Mouse (Mus musculus) right cerebral cortex, adult 18-20 months (tissue): ENCODE results near the gene Fam72a.
"Not testable (repeated sequence)": the region's sequence is repeated elsewhere in the genome, so short reads cannot be mapped to it uniquely, and the experiment has no call there.

Source experiments
- DNase-seq: peaks from one replicate; pipeline ENCODE4 v3.0.0; 2022; ENCODE audit warnings: mixed read lengths

Fam72a gene

DNA sequence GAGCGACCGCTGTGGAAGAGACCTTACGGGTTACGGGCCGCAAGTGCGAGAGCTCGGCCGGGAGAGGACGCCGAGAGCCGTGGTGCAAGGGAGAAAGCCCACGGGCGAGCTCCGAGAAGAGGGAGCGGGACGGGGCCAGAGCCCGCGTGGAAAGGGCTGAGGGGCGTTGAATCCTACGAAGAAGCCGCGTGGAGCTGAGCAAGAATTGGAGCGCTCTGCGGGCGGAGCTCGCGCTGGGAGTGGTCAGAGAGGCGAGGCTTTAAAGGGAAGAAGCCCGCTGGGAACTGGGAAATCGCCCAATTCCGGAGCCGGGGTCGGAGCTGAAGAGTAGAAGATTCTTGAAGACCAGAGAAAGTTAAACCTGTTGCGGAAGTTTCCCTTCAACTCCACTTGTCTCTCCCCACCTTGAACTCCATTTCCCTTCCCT lies 391 bp downstream of the Fam72a start:
- peak; percentile 52 for DNase-seq

DNA sequence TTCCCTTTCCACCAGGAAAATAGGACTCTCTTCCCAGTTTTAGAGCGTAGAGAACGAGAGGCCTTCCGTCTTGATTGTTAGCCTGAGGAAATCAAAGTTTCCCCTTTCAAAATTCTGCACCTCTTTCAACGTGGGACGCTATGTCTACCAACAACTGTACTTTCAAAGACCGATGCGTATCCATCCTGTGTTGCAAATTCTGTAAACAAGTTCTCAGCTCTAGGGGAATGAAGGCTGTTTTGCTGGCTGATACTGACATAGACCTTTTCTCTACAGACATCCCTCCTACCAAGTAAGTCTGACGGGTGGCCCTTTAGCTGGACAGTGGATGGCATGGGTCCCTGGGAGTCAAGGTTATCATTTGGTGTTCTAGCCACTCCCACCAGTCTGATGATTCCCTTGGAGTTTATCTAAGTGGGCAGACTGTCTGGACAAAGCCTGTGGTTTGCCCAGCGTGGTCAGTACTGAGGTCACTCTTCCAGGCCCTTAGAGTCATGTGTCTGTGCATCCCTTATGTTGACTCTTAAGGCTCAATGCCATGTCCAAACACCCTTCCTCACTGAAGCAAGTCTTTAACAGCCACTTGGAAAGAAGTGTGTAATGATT lies 961 bp downstream of the Fam72a start:
- DNase-seq: no peak

DNA sequence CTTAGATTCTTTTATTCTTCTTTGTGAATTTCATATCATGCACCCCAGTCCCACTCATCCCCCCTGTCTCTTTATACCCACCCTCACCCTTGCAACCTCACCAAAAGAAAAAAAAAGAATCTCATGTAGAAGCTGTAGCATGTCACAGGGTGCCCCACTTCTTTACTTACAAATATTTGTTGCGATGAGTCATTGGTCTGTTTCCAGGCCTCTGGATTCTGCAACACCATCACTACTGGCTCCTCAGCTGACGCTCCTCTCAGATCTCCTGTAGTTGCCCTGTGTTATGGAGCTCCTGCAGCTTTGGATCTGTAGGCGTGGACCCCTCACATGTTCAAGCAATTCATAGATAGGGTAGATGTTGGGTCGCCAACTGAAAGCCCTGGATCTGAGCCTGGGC lies 12.1 kb downstream of the Fam72a start:
- DNase-seq: no peak

DNA sequence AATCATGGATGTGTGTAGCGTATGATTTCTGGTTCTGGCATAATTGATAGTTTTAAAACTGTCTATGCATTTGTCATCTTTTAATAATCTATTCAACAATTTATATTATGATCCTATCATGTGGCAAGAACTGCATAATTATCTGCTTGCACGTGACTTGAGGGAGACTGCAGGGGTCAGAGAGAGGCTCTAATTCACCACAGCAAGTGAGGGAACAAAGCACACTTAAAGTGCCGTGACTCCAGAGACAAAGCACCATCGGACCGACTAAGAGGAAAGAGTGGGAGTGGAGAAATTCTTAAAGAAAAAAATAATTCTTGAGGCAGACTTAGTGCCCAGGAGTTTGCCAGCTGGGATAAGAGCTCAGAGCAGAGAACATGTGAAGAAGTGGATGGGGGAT lies 13.1 kb downstream of the Fam72a start:
- no peak for DNase-seq

DNA sequence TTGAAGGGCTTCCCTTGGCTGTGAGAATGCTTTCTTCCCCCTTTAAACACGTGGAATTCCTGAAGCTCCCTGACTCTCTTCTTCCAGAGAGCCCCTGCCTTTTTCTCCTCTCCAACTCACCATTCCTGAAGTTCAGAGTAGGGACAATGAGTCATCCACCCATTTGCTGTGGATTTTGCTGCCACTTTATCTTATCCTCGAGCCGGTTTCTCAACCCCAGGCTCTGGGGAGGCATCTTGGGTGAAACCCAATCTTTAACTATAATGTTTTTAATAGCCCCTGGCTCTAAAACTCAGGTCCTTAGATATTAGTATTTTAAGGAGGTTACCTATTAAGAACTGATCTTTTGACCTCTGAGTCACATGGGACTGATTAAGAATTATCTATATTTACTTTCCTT lies 13.7 kb downstream of the Fam72a start:
- DNase-seq: no peak

DNA sequence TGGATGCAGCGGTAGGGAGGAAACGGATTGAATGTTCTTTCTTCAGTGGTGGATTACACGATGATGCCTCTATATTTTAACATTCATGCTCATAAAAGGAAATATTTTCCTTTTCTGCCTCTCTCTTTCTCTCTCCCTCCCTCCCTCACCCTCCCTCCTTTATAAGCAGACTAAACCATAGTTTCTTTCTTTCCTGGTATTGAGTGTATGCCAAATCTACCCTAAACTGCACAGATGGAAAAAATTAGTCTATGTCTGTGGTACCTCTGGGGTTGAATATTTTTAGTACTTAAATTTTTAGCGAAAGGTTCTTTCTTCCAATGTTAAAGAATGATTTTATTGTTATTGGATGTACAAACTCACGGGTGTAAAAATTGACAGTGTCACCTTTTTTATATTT lies 14.2 kb downstream of the Fam72a start:
- no peak for DNase-seq

DNA sequence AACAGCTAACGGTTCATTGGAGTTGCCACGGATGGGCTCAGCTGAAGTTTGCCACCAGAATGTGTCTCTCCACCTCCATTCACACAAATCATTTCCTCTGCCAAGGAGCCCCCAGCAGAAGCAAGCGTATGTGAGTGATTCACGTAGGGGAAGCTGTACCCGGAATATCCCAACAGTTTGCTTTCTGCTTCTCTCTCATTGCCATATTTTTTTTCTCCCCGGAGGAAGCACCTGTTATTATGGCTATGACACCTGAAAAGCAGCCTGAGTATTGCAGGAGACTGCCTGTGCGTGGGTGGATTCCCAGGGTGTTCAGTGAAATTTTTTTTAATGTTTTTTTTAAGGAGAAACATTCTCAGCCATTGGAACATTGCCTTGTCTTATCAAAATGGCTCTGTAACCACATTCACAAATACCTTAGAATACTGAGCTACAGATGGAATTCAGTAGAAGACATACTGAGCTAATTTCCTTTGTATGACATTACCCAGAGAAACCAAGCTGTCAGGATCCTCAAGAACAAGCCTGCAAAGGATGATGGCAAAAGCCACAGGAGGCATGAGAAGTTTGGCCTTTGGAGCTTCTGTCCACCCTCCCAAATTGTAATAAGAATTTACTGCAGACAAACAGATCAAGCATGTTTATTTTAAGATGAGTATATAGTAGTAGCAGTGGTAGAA lies 16.3 kb downstream of the Fam72a start:
- no peak for DNase-seq

DNA sequence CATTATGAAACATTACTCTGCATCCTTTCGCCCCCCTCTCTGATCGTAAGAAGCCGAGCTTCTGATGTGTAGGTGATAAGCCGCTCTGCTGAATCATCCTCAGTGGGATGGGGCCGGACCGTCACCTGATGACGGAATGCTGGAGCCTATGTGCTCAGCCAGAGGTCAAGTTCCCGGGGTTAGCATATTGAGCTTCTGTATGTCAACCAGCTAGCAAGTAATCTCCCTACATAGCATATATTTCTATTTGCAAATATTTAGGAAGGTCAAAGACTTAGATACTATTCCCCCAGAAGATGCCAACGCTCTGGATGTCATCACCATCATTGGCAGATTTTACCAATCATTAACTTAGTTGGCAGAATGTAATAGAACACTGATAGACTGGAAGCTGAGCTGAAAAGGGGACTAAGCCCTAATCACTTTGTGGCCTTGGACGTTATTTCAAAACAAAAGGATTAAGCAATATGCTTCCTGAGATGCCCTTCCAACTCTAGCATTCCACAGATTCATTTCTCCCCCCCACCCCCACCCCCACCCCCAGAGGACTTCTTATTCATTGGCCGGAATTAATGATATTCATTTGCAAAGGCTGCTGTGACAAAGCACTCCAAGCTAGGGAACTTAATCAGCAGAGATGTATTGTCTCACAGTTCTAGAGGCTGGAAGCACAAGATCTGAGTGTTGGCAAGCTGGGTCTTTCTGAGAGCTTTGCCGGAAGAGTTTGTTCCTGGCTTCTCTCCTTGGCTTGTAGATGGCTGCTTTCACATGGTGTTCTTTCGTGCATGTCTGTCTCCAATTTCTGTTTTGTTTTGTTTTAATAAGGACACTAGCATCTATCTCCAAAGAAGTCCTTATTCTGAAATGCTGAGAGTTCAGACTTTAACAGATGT lies 19.3 kb downstream of the Fam72a start:
- DNase-seq: peak; percentile 18

DNA sequence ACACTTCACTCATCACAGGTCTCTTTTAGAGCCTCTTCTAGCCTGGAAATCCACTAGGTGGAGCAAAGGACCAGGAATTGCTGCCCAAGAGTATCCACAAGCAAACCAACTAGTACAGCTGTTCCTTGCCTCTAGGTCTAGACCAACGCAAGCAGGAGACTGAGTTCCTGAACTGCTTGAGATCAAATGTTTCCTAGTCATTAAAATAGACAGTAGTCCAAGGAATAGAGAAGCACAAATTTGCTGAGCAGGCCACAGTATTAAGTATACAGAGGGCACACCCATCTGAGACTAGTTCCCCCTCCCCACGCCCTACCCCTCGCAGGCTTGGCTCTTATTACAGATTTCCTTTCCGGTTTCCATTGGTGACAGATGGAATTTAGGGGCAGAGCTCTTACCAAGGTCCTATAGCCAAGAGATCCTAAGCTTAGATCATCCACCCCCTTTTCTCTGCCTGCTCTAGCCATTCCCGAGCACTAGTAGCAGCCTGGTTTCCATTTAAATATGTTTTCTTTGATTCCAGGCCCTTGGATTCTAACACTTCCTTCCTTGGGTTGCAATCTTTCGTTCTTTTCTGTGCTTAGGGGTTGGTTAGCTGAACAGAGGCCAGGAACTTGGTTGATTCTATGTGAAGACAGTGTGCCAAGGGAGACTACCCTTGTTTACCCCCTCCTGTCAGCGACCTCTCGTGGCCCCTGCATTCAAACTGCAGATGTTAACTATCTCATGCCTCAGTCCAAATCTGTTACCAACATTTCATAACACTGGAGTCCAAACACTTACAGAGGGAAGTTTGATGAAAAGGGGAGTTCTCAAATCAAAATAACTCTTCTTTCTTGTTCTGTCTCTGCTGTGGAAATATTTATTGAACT lies 21.0 kb downstream of the Fam72a start:
- DNase-seq: peak; percentile 59

DNA sequence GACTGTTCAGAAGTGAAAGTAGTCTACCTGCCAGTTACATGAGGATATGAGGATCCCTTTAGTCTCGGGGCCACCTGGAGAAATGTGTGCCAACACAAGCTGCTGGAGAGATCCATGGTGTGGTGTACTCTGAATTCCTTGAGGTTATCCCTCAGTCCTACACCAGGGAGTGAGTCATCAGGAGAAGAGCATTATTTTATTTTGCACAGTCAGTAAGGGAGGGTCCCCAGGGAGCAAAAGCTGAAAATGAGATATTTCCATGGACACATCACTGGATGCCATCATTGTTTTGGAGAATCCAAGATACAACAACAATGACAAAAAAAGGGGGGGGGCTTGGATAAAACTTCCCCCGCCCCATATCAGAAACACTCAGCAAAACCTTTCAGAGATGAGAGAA lies 24.3 kb downstream of the Fam72a start:
- no peak for DNase-seq

DNA sequence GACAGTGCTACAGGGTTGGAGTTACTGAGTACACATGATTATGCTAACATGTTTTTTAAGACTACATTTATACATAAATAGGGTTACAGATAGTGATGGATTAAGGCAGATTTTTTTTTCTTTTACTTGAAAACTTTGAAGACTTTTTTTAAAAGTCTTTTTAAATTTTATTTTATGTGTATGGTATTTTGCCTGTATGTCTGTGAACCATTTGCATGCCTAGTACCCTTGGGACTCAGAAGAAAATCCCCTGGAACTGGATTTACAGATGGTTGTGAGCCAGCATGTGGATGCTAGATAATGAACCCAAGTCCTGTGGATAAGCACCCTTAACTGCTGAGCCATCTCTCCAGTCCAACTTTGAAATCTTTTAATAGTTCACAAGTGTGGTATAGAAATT lies 25.7 kb downstream of the Fam72a start:
- no peak for DNase-seq

DNA sequence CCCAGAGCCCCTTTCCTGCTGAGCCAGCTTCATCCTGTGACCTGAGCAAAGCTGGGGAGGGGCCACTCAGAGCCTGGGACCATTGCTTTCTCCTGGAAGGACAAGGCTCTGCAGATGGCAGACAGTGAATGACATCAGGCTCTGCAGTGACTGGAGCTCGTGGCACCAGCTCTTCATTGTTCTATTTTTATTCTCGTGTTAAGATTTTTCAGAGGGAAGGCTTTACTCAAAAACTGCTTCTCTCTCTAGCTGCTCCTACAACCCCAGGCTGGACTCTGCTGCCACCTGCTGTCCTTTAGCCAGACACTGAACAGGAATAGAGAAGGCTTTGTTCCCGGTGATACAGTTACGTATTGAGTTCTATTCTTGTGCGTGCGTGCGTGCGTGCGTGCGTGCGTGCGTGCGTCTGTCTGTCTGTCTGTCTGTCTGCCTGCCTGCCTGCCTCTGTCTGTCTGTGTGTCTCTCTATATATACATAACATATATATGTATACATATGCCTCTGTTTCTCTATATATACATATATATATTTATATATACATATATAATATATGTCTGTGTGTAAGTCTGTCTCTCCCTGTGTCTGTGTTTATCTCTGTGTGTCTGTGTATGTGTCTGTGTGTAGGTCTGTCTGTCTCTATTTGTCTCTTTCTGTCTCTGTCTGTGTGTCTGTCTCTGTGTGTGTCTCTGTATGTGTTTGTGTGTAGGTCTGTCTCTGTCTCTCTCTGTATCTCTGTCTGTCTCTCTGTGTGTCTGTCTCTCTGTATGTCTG lies 27.5 kb downstream of the Fam72a start:
- DNase-seq: peak; percentile 86

DNA sequence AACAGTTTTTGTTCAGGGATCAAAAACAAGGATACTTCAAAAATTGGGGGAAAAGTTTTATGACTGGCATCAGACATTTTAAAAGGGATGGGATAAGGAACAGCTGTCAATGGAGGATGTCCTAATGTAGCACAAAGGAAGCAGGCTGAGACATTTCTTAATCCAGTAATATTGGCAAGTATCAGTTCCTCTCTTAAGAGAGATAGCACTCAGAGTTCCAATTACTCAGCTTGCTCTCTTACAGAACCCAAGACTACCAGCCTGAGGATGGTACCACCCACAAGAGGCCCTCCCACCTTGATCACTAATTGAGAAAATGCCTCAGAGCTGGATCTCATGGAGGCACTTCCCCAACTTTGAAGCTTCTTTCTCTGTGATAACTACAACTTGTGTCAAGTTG lies 32.8 kb downstream of the Fam72a start:
- no peak for DNase-seq

DNA sequence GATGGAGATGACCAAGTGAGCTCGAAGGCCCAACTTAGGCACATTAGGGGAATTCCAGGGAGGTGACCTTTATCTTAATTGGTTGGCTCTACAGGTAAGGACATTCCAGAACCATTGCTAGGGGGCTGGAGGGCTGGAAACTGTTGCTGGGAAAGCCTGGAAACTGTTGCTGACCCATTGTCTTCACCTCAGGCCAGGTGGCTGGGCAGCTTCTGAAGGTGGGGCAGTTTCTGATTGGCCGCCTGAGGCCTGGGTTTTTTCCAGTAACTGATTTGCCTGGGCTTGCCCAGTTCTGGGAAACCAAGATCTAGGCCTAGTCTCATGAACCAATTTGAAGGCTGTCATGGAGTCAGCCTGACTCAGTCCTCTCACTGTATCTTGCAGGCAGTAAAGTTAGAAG lies 34.4 kb downstream of the Fam72a start:
- DNase-seq: no peak

DNA sequence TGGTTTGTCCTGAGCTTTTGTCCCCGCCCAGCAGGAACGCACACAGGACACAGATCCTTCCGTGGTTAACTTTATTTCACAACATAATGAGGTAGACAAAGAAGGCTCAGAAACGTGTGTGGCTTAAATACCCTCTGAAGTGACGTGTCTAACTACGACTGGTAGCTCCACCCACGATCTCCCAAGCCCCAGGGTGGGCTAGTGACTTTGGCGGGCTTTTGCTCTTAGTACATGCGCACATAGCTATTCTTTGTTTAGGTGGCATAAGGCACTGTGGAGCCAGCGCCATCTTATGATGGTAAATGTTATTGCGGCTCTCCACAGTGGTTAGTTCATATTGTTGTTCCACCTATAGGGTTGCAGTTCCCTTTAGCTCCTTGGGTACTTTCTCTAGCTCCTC lies 38.4 kb downstream of the Fam72a start:
- DNase-seq: not testable (repeated sequence)

DNA sequence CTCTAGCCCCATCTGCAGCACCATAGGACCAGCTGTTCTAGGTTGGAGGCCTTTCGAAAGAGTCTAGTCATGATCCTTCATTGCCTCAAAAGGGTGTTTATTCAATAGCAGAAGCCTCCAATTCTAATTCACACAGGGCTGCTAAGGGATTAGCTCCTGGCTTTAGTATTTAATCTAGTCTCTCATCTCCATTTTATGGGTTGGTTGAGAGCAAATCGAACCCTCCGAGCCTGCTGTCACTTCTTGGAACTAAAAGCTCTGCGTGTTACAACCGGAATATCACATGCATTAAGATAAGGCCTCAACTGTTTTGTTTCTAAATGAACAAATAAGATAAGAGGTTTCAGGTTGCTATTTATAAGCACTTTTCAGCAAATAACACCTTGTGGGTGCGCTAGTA lies 42.0 kb downstream of the Fam72a start:
- no peak for DNase-seq

DNA sequence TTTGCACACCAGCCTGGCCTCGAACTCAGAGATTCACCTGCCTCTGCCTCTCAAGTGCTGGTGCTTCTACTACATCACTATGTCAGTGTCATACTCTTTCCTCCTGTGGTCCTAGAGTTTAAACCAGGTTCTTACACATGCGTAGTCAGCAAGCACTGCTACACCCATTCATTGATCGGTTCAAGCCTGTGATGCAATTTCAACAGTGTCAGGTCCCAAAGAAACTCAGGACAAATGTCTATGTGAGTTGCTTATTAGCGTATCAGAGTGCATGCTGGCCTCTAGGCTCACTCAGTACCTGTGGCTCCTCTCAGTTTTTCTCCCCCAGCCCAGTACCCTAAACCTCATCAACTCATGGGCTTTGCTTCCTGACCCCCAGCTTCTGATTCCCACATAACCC lies 42.7 kb downstream of the Fam72a start:
- DNase-seq: no peak

DNA sequence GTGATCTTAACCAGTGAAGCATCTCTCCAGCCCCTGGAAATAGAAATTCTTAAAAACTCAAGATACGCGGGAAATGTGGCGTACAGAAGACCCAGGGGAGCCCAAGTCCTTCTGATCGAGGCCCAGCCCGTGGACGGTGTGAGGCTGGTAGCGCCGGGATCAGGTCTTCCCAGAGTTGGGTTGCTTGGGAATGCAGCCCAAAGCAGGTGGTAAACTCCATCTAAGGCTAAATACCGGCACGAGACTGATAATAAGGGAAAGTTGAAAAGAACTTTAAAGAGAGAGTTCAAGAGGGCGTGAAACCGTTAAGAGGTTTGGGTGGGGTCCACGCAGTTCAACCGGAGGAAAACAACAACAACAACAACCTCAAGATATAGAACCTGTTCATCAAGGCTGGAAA lies 46.0 kb downstream of the Fam72a start:
- no peak for DNase-seq

DNA sequence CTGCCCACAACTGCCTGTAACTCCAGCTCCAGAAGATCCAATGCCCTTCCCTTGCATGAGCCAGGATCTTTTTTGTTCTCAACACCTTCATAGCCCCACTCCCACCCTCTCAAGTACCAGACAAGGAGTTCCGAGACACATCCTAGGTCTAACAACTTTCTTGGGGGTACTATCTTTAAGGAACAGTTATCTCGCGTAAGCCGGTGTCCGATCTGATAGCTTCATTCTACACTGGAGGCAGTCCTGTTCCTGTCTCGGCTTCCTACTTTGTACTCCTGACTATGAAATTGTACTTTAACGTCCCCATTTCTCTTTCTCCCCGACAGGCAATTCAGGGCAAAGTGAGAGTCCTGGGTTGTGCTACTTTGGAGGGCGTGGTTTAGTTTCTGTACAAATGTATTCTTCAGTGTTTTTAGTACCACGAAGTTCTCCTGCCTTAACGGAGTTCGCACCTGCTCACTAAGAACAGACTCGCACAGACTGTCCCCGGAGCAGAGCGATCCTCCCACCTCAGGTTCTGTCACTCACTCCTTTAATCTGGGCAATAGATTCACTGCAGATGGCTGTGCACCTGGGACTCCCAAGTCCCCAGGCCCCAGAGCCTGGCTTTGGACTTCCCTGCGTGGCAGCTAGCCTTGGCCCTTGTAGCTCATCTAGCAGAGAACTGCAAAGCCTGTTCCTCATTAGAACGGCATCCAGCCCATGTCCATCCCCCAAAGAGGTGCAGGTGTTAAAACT lies 51.4 kb downstream of the Fam72a start:
- no peak for DNase-seq

DNA sequence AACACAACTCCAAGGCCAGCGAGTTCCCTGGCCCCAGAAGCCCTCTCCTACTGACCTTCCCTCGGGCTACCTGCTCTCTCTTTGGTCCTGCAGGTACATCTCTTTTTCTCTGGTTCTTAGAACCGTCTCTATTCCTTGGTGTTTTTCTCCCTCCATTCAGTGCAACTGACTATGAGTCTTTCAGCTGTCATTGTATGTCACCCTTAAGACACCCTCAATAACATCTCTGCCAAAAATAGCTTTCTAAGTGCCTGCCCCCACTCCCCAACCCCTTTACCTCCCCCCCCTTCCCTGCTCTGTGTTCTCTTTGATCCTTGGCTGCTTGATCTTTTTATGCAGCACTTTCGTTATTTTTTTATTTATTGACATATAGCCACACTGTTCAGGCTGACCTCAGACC lies 52.7 kb downstream of the Fam72a start:
- no peak for DNase-seq

DNA sequence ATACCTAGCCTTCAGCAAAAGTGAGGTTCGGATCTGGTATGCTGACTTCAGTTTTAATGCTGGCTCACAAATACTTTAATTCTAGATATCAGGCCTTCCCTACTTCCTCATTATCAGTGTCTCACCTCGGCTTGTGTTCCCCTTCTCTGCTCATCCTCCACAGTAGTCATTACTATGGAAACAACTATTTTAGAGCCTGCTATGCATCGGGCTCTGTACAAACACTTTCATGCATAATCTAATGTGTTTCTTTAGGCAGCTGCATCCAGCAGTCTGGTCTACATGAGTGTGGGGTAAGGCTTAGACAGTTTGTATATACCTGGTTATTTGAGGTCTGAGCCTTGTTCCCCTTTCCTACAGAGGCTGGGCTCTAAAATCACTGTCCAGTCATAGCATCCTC lies 55.9 kb downstream of the Fam72a start:
- DNase-seq: no peak
